Mouse (Mus musculus): ENCODE results near the gene Vamp2.

Gene Vamp2

GRCm38 (mm10) chr11:69117737-69118695, 29.7 kb downstream of the Vamp2 start:
- peak; percentile 68 to 69 for DNase-seq

GRCm38 (mm10) chr11:69118765-69119164, 30.5 kb downstream of the Vamp2 start:
- peak; percentile 81 to 97 for DNase-seq

- DNase-seq = no peak
These were observed 31.3 kb downstream of the Vamp2 start for GRCm38 (mm10) chr11:69119446-69120155.

- DNase-seq = no peak
These were observed 32.1 kb downstream of the Vamp2 start, which contains the start of gene Hes7 for GRCm38 (mm10) chr11:69120221-69121000. Gene Hes7 (plus strand): TSS chr11:69120404.

- peak in 1 of 2 experiments; percentile 30 for DNase-seq
These were observed 32.9 kb downstream of the Vamp2 start for GRCm38 (mm10) chr11:69121001-69121740.

GRCm38 (mm10) chr11:69121741-69122335, 33.5 kb downstream of the Vamp2 start:
- DNase-seq = no peak

GRCm38 (mm10) chr11:69122336-69122951, 34.2 kb downstream of the Vamp2 start, which contains the start of gene 9130213A22Rik:
Gene 9130213A22Rik (minus strand): TSS chr11:69122589.
- peak; percentile 77 to 81 for DNase-seq

- peak; percentile 88 to 92 for DNase-seq
These were observed 34.9 kb downstream of the Vamp2 start for GRCm38 (mm10) chr11:69123056-69123692.

GRCm38 (mm10) chr11:69123693-69124497, 35.6 kb downstream of the Vamp2 start:
- DNase-seq = peak; percentile 88 to 93

- peak; percentile 62 to 80 for DNase-seq
These were observed 36.2 kb downstream of the Vamp2 start for GRCm38 (mm10) chr11:69124498-69124847.

GRCm38 (mm10) chr11:69125041-69125851, 37.0 kb downstream of the Vamp2 start:
- DNase-seq = peak; percentile 83 to 86

GRCm38 (mm10) chr11:69125852-69125918, 37.4 kb downstream of the Vamp2 start, which contains the start of gene Aloxe3:
Gene Aloxe3 (plus strand): TSS chr11:69125896.
- no peak for DNase-seq

GRCm38 (mm10) chr11:69125919-69126705, 37.8 kb downstream of the Vamp2 start:
- DNase-seq = peak in 1 of 2 experiments; percentile 47

GRCm38 (mm10) chr11:69126706-69127095, 38.4 kb downstream of the Vamp2 start:
- no peak for DNase-seq

- DNase-seq = no peak
These were observed 40.3 kb downstream of the Vamp2 start for GRCm38 (mm10) chr11:69128426-69129122.

- DNase-seq = no peak
These were observed 45.3 kb downstream of the Vamp2 start for GRCm38 (mm10) chr11:69133566-69133922.

- DNase-seq = peak; percentile 64 to 65
These were observed 45.8 kb downstream of the Vamp2 start for GRCm38 (mm10) chr11:69133923-69134621.
